20 mouse cellular contexts compared by ENCODE assay signal in the genomic region with DNA sequence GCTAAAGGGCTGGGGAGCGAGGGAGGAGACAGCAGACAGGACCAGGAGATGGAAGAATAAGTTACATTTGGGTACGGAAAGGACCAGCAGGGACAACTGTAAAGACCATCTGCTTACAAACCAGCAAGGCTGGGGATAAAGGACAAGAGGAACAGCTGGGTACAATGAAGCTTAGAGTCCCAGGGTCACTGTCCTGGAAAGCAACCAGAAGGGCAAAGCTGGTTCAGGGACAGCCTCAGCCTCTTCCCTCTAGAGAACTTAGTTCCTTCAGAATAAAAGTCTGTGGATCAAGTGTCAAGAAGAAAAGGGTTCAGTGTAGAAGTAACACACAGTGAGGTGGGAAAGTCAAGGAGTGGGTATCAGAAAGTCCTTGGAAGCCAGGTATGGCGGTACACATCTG. TPM values are rescaled to one million over a fixed set of nuclear protein-coding genes. Genes with fewer than 3 reads are reported as not detected.
DNase-seq lines count a peak whose midpoint lies in the region; ATAC-seq and TF ChIP-seq lines count a peak whose summit lies in the region.
"Had no signal": no experiment of that assay in that cellular context is flagged by ENCODE, and none has a peak within 500 bp of the region (broad histone marks: within the 10 kb centered on the region; RNA-seq: fewer than 3 reads in every experiment).

No protein-coding gene starts in this region.

- 74% methylated on average over 3 of the region's 3 CpGs for WGBS in liver, embryonic 13.5 days (ENCODE audit: insufficient replicate concordance)
- 85% methylated on average over 3 of the region's 3 CpGs for WGBS in liver, postnatal 0 days (ENCODE audit: insufficient replicate concordance)

- peak; percentile 63 for DNase-seq in adrenal gland, adult 2 months
- DNase-seq in adrenal gland, postnatal 4 days (ENCODE audit: low spot score in 2 of 2) = no peak
- no peak for DNase-seq in liver, embryonic 13.5 days
- no peak for DNase-seq in liver, postnatal 0 days
- no peak for DNase-seq in testis, postnatal 10 days (ENCODE audit: low spot score)
- no peak for DNase-seq in kidney, adult 11 months
- DNase-seq: cerebellum, adult 9-10 months; cerebellum, postnatal 25 days; gastrocnemius, postnatal 36 days; heart, adult 18-20 months; heart, postnatal 10 days; heart, postnatal 4 days had no signal

- ATAC-seq in liver, embryonic 13.5 days (ENCODE audit: low read depth) = no peak
- no peak for ATAC-seq in liver, postnatal 0 days
- ATAC-seq: activated CD4-positive, CD25-positive, alpha-beta regulatory T cell, adult 4 months; forebrain, embryonic 15.5 days; hindbrain, embryonic 16.5 days; Patski had no signal

- H3K27ac ChIP-seq in liver, embryonic 13.5 days = peak overlapping the region; percentile 84
- H3K27ac ChIP-seq in liver, postnatal 0 days (ENCODE audit: low read depth) = no peak overlapping the region
- peak overlapping the region; percentile 71 for H3K27ac ChIP-seq in testis, adult 2 months (ENCODE audit: control insufficient read depth, insufficient read depth, low read depth, low read length)
- H3K27ac ChIP-seq: embryonic facial prominence, embryonic 12.5 days; forebrain, embryonic 15.5 days; heart, embryonic 10.5 days; hindbrain, embryonic 12.5 days had no signal

- H3K27me3 ChIP-seq in liver, embryonic 13.5 days = no peaks in the 10 kb centered on the region
- H3K27me3 ChIP-seq in liver, postnatal 0 days (ENCODE audit: insufficient read depth, low read length) = no peaks in the 10 kb centered on the region
- no peaks in the 10 kb centered on the region for H3K27me3 ChIP-seq in testis, adult 2 months (ENCODE audit: control insufficient read depth, insufficient read depth, low read length)
- H3K27me3 ChIP-seq: embryonic facial prominence, embryonic 12.5 days; forebrain, embryonic 15.5 days; hindbrain, embryonic 12.5 days; Patski had no signal

- peak overlapping the region; percentile 51 for H3K4me2 ChIP-seq in liver, embryonic 13.5 days
- no peak overlapping the region for H3K4me2 ChIP-seq in liver, postnatal 0 days (ENCODE audit: low read depth, low read length)
- H3K4me2 ChIP-seq: embryonic facial prominence, embryonic 12.5 days; forebrain, embryonic 15.5 days; hindbrain, embryonic 12.5 days had no signal

- no peak for TF ChIP-seq CTCF in liver, postnatal 0 days (IDR thresholded peaks at IDR 0.05; ENCODE audit: low read depth)
- TF ChIP-seq CTCF in testis, adult 2 months (IDR thresholded peaks at IDR 0.05; ENCODE audit: control insufficient read depth, insufficient read depth, insufficient replicate concordance, low read depth, low read length) = no peak

- no peak overlapping the region for H3K9ac ChIP-seq in liver, embryonic 13.5 days
- H3K9ac ChIP-seq in liver, postnatal 0 days (replicated peaks) = no peak overlapping the region
- H3K9ac ChIP-seq: embryonic facial prominence, embryonic 12.5 days; forebrain, embryonic 15.5 days; hindbrain, embryonic 12.5 days had no signal

- no peaks in the 10 kb centered on the region for H3K36me3 ChIP-seq in liver, embryonic 13.5 days
- no peaks in the 10 kb centered on the region for H3K36me3 ChIP-seq in liver, postnatal 0 days (replicated peaks; ENCODE audit: insufficient read depth, low read length)
- no peaks in the 10 kb centered on the region for H3K36me3 ChIP-seq in testis, adult 2 months (ENCODE audit: control insufficient read depth, insufficient read depth, low read length)
- H3K36me3 ChIP-seq: embryonic facial prominence, embryonic 12.5 days; forebrain, embryonic 15.5 days; heart, embryonic 10.5 days; hindbrain, embryonic 12.5 days had no signal

- H3K4me3 ChIP-seq in liver, embryonic 13.5 days (replicated peaks) = no peak overlapping the region
- no peak overlapping the region for H3K4me3 ChIP-seq in liver, postnatal 0 days (ENCODE audit: low read depth, low read length)
- H3K4me3 ChIP-seq in testis, adult 2 months (ENCODE audit: control insufficient read depth, low read depth, low read length) = no peak overlapping the region
- H3K4me3 ChIP-seq: embryonic facial prominence, embryonic 12.5 days; forebrain, embryonic 15.5 days; heart, embryonic 10.5 days; hindbrain, embryonic 12.5 days had no signal

- no peak for TF ChIP-seq POLR2A in testis, adult 2 months (IDR thresholded peaks at IDR 0.05; ENCODE audit: control insufficient read depth, low read depth, low read length)

- peaks cover 46% of the 10 kb centered on the region for H3K4me1 ChIP-seq in liver, embryonic 13.5 days (replicated peaks)
- H3K4me1 ChIP-seq in liver, postnatal 0 days (ENCODE audit: insufficient read depth) = no peaks in the 10 kb centered on the region; the same call in 1 of the 2 replicates
- no peaks in the 10 kb centered on the region for H3K4me1 ChIP-seq in testis, adult 2 months (ENCODE audit: control insufficient read depth, insufficient read depth, low read length)
- H3K4me1 ChIP-seq: embryonic facial prominence, embryonic 12.5 days; forebrain, embryonic 15.5 days; hindbrain, embryonic 12.5 days had no signal

- H3K9me3 ChIP-seq in liver, embryonic 13.5 days (replicated peaks) = no peaks in the 10 kb centered on the region
- no peaks in the 10 kb centered on the region for H3K9me3 ChIP-seq in liver, postnatal 0 days (ENCODE audit: low read length)
- H3K9me3 ChIP-seq: embryonic facial prominence, embryonic 12.5 days; forebrain, embryonic 15.5 days; heart, embryonic 10.5 days; hindbrain, embryonic 12.5 days had no signal

- no peak for TF ChIP-seq EP300 in liver, postnatal 0 days (IDR thresholded peaks at IDR 0.05; ENCODE audit: low read depth)

RNA-seq across cellular contexts. Expression of a gene that starts 6.5 kb away (rescaled TPM):
- 100 to 1,000 TPM in 1 of 2 experiments, 10 to 100 TPM in 1; 91.8 to 146 TPM for total RNA-seq in adrenal gland, adult 2 months (2021)
- polyA plus RNA-seq in adrenal gland, adult 2 months (2012; rRNA removed) = 62.4 and 91.3 TPM in 2 replicates
- total RNA-seq in adrenal gland, postnatal 4 days (2021) = 10 to 100 TPM; 33.9 to 35.3 TPM
- 2.9 and 3.9 TPM in 2 replicates for polyA plus RNA-seq in liver, embryonic 13.5 days (2015; fragmentation: Nextera tagmentation; extraction: Ambion mirVana)
- polyA plus RNA-seq in liver, postnatal 0 days (2015; fragmentation: Nextera tagmentation; extraction: Ambion mirVana) = 1.8 TPM in 2 replicates
- polyA plus RNA-seq in testis, adult 2 months (2012; rRNA removed) = 4.4 and 4.7 TPM in 2 replicates
- polyA plus RNA-seq: activated CD4-positive, CD25-positive, alpha-beta regulatory T cell, adult 4 months had no signal

RNA-seq across cellular contexts. Expression of a gene that starts 21.8 kb away (rescaled TPM):
- 10 to 100 TPM; 20.6 to 22.0 TPM for total RNA-seq in adrenal gland, adult 2 months (2021)
- polyA plus RNA-seq in adrenal gland, adult 2 months (2012; rRNA removed) = 11.2 and 13.4 TPM in 2 replicates
- total RNA-seq in adrenal gland, postnatal 4 days (2021) = 10 to 100 TPM; 13.2 to 19.9 TPM
- 6.1 and 7.0 TPM in 2 replicates for polyA plus RNA-seq in liver, embryonic 13.5 days (2015; fragmentation: Nextera tagmentation; extraction: Ambion mirVana)
- polyA plus RNA-seq in liver, postnatal 0 days (2015; fragmentation: Nextera tagmentation; extraction: Ambion mirVana) = 31.1 and 36.2 TPM in 2 replicates
- polyA plus RNA-seq in testis, adult 2 months (2012; rRNA removed) = 0.64 and 0.89 TPM in 2 replicates
- polyA plus RNA-seq: activated CD4-positive, CD25-positive, alpha-beta regulatory T cell, adult 4 months had no signal

RNA-seq across cellular contexts. Expression of a gene that starts 41.1 kb away (rescaled TPM):
- 10 to 100 TPM; 48.6 to 68.2 TPM for total RNA-seq in adrenal gland, adult 2 months (2021)
- 20.3 and 27.2 TPM in 2 replicates for polyA plus RNA-seq in adrenal gland, adult 2 months (2012; rRNA removed)
- 10 to 100 TPM; 36.8 to 48.1 TPM for total RNA-seq in adrenal gland, postnatal 4 days (2021)
- 7.5 and 8.4 TPM in 2 replicates for polyA plus RNA-seq in liver, embryonic 13.5 days (2015; fragmentation: Nextera tagmentation; extraction: Ambion mirVana)
- 63.0 and 65.0 TPM in 2 replicates for polyA plus RNA-seq in liver, postnatal 0 days (2015; fragmentation: Nextera tagmentation; extraction: Ambion mirVana)
- polyA plus RNA-seq in testis, adult 2 months (2012; rRNA removed) = 4.3 and 5.5 TPM in 2 replicates

RNA-seq across cellular contexts. Expression of a gene that starts 56.3 kb away (rescaled TPM):
- total RNA-seq in adrenal gland, adult 2 months (2021) = 10 to 100 TPM; 71.0 to 99.9 TPM
- 44.9 and 47.5 TPM in 2 replicates for polyA plus RNA-seq in adrenal gland, adult 2 months (2012; rRNA removed)
- 10 to 100 TPM; 82.1 to 88.3 TPM for total RNA-seq in adrenal gland, postnatal 4 days (2021)
- polyA plus RNA-seq in liver, embryonic 13.5 days (2015; fragmentation: Nextera tagmentation; extraction: Ambion mirVana) = 20.6 and 23.0 TPM in 2 replicates
- polyA plus RNA-seq in liver, postnatal 0 days (2015; fragmentation: Nextera tagmentation; extraction: Ambion mirVana) = 31.6 and 32.5 TPM in 2 replicates
- 32.9 and 33.2 TPM in 2 replicates for polyA plus RNA-seq in testis, adult 2 months (2012; rRNA removed)

Comparison
In these comparisons a context has a peak if more than half of its experiments do, and no peak if none do; other contexts are left out.
1. RNA of a gene that starts 6.5 kb away (polyA plus RNA-seq): 62.4 to 91.3 TPM in adrenal gland, adult 2 months; 4.4 to 4.7 TPM in testis, adult 2 months, 2.9 to 3.9 TPM in liver, embryonic 13.5 days and 1.8 TPM in liver, postnatal 0 days; every median in the first group is over 10 times any median in the second.